Mouse (Mus musculus) ES-CJ7 (cell line): ENCODE results near the gene Glycam1.

Experiments used
- DNase-seq: peaks from one replicate; pipeline ENCODE4 v3.0.0; 2011; ENCODE audit warnings: low read depth, low spot score

Glycam1 gene

DNA sequence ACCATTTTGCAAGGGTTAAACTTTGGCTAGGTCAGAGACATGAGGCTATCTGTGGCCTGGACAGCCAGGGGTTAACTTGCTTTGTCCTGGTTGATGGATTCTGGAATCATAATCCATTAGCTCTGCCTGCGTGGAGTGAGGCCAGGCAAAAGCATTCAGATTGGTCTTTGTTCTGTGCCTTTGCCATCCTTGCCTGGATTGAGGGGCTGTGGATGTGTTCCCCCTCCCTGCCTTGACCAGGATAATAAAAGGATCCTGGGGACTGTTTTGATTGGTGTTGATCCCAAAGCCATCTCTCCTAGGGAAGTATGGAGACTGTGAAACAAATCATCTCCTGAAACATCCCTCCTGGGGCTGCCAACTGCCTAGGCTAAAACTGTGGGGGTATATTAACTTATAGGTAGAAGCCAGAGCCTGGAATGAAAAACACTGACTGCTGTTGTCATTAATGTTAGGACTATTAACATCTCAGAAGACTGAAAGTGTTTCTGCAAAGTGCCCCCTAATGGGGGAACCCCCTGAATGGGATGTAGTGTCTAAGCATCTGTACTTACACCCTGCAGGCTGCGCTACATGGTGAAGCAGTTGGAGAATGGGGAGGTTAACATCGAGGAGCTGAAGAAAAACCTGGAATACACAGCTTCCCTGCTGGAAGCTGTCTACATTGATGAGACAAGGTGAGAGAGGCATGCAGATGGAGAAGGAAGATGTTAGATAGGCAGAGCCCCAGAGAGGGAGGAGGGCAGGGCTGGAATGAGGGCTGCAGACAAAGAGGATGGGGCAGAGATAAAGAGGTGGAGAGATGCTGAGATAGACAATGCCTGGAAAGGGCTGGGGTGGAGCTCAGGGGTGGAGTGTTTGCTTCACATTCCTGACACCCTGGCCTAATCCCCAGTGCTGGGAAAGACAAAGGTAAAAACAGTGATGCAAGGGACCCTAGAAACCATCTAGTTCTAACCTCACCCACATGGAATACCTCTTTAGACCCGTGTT, 45.2 kb downstream of the Glycam1 start:
- DNase-seq, result peak; percentile 96

- DNase-seq, result peak; percentile 76
Measured at GRCm38 (mm10) chr15:103518600-103519385, 46.1 kb downstream of the Glycam1 start.

DNA sequence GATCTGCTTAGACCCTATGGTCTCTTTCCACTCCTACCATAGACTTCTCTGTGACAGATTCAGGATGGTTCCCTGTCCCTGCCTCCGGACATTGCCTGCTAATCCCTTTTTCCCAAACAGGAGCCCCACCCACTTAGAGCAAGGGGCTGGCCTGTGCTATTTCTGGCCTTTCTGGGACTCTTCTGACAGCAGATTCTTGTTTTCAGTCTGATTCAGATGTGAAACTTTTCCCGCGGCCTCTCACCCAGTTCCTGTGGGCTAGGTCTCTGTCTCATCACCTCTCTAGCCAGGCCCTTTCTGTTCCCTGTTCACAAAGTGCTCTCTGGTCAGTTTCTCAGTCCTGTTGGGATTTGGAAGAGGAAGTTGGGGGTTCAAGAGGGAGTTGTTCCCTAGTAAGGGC, 50.0 kb downstream of the Glycam1 start:
- DNase-seq, result no peak

DNA sequence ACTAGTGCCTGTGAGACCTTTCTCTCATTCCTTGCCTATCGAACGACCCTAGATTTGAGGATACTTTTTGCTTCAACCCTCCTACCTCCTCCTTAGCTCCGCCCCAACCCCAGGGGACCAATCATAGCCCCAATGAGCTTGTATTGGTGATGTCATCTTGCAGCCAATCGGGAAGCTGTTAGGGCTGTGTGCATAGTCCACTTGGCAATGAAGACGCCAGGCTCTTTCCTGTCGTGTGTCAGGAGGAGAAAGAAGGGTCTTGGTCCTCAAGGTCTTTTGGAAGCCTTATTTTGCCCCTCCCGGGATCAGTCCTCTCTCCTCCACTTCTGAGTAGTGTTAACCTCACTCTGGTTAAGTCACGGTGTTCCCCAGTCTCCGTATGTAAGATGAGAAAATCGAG, 50.8 kb downstream of the Glycam1 start:
- peak; percentile 88 for DNase-seq

GRCm38 (mm10) chr15:103513621-103514031, 51.3 kb downstream of the Glycam1 start:
- no peak for DNase-seq
